Mouse (Mus musculus) 416B (cell line): ENCODE data around the gene Rnf126.
A peak's percentile ranks its signal among the peaks of the same experiment; 100 is the strongest.

ENCODE experiments used
- DNase-seq: peaks from one replicate; pipeline ENCODE4 v3.0.0; 2011; ENCODE audit warnings: low read depth

Rnf126 gene

GRCm38 (mm10) chr10:79729357-79729965 lies 37.3 kb downstream of the Rnf126 start:
- peak; percentile 29 for DNase-seq

GRCm38 (mm10) chr10:79728323-79729249 lies 38.2 kb downstream of the Rnf126 start:
- DNase-seq: no peak

- DNase-seq: peak; percentile 70
Measured at GRCm38 (mm10) chr10:79726090-79726489, 40.7 kb downstream of the Rnf126 start.

- no peak for DNase-seq
Measured at GRCm38 (mm10) chr10:79723692-79724091, 43.1 kb downstream of the Rnf126 start.

- DNase-seq: no peak
Measured at GRCm38 (mm10) chr10:79723047-79723446, 43.7 kb downstream of the Rnf126 start.

- no peak for DNase-seq
Measured at GRCm38 (mm10) chr10:79721089-79721488, 45.7 kb downstream of the Rnf126 start.

- peak; percentile 68 for DNase-seq
Measured at GRCm38 (mm10) chr10:79717640-79718357, 49.0 kb downstream of the Rnf126 start.

- no peak for DNase-seq
Measured at GRCm38 (mm10) chr10:79716988-79717355, 49.8 kb downstream of the Rnf126 start.

- DNase-seq: no peak
Measured at GRCm38 (mm10) chr10:79716254-79716987, 50.3 kb downstream of the Rnf126 start, which contains the start of gene Hcn2. Gene Hcn2 (plus strand): TSS chr10:79716634.

- no peak for DNase-seq
Measured at GRCm38 (mm10) chr10:79714996-79715395, 51.8 kb downstream of the Rnf126 start.

GRCm38 (mm10) chr10:79713163-79713562 lies 53.6 kb downstream of the Rnf126 start:
- DNase-seq: no peak

GRCm38 (mm10) chr10:79712499-79713126 lies 54.1 kb downstream of the Rnf126 start:
- peak; percentile 83 for DNase-seq

GRCm38 (mm10) chr10:79712029-79712428 lies 54.7 kb downstream of the Rnf126 start:
- DNase-seq: peak; percentile 80

- DNase-seq: no peak
Measured at GRCm38 (mm10) chr10:79709307-79709706, 57.4 kb downstream of the Rnf126 start.

- DNase-seq: no peak
Measured at GRCm38 (mm10) chr10:79708668-79709067, 58.1 kb downstream of the Rnf126 start.
